Comparison of ENCODE assay signal across 26 mouse cellular contexts in genomic region chr17:57292302-57292701, GRCm38 (mm10). TPM values are rescaled to one million over a fixed set of nuclear protein-coding genes. Genes with fewer than 3 reads are reported as not detected.
DNase-seq lines count a peak whose midpoint lies in the region; ATAC-seq and TF ChIP-seq lines count a peak whose summit lies in the region.
"Had no signal": no experiment of that assay in that cellular context is flagged by ENCODE, and none has a peak within 500 bp of the region (broad histone marks: within the 10 kb centered on the region; RNA-seq: fewer than 3 reads in every experiment).

No protein-coding gene starts in this region.

- intact Hi-C loops in gastrocnemius, postnatal 14 days (cut with DNase I; ENCODE audit: low total_unique reads), result no loop called here

- no peak overlapping the region for H3K27ac ChIP-seq in midbrain, embryonic 11.5 days (ENCODE audit: low read depth, low read length)
- H3K27ac ChIP-seq in midbrain, embryonic 14.5 days (replicated peaks; ENCODE audit: low read depth, low read length), result no peak overlapping the region
- H3K27ac ChIP-seq in bone marrow macrophage, adult 2 months (ENCODE audit: insufficient read depth, low read depth, low read length), result peak overlapping the region; percentile 98
- H3K27ac ChIP-seq: embryonic facial prominence, embryonic 13.5 days; embryonic facial prominence, embryonic 15.5 days; forebrain, embryonic 10.5 days; forebrain, embryonic 12.5 days had no signal

- no peak overlapping the region for H3K9ac ChIP-seq in midbrain, embryonic 11.5 days (ENCODE audit: low read length)
- no peak overlapping the region for H3K9ac ChIP-seq in midbrain, embryonic 14.5 days (replicated peaks; ENCODE audit: low read length)
- H3K9ac ChIP-seq: embryonic facial prominence, embryonic 13.5 days; embryonic facial prominence, embryonic 15.5 days; forebrain, embryonic 12.5 days had no signal

- DNase-seq in midbrain, embryonic 11.5 days (ENCODE audit: low spot score, missing footprints), result peak; percentile 35
- DNase-seq in midbrain, embryonic 14.5 days, result no peak
- peak; percentile 50 for DNase-seq in splenic B cell, adult 2 months (ENCODE audit: low read depth, low spot score)
- no peak for DNase-seq in gastrocnemius, postnatal 14 days
- no peak for DNase-seq in kidney, postnatal 4 days
- DNase-seq: adrenal gland, adult 8-10 months; adrenal gland, postnatal 14 days; adrenal gland, postnatal 36 days; cerebellum, adult 11 months; cerebellum, adult 18-20 months; cerebellum, adult 8-10 months; cerebellum, adult 9-11 months; cerebellum, postnatal 14 days; cerebellum, postnatal 36 days; embryo, embryonic 11 days had no signal

- no peaks in the 10 kb centered on the region for H3K27me3 ChIP-seq in midbrain, embryonic 11.5 days (ENCODE audit: control insufficient read depth, insufficient read depth, low read length)
- H3K27me3 ChIP-seq in midbrain, embryonic 14.5 days (ENCODE audit: control insufficient read depth, insufficient read depth, low read length), result no peaks in the 10 kb centered on the region
- no peaks in the 10 kb centered on the region for H3K27me3 ChIP-seq in splenic B cell, adult 2 months (ENCODE audit: control insufficient read depth, insufficient read depth, low read length, poor library complexity, severe bottlenecking)
- H3K27me3 ChIP-seq: embryonic facial prominence, embryonic 13.5 days; embryonic facial prominence, embryonic 15.5 days; forebrain, embryonic 12.5 days; Patski had no signal

- H3K36me3 ChIP-seq in midbrain, embryonic 11.5 days (ENCODE audit: control insufficient read depth, insufficient read depth, low read length), result no peaks in the 10 kb centered on the region
- no peaks in the 10 kb centered on the region for H3K36me3 ChIP-seq in midbrain, embryonic 14.5 days (ENCODE audit: control insufficient read depth, insufficient read depth, low read length)
- H3K36me3 ChIP-seq in splenic B cell, adult 2 months (ENCODE audit: control insufficient read depth, insufficient read depth, low read length, poor library complexity, severe bottlenecking), result peaks cover 4% of the 10 kb centered on the region
- H3K36me3 ChIP-seq: embryonic facial prominence, embryonic 13.5 days; embryonic facial prominence, embryonic 15.5 days; forebrain, embryonic 10.5 days; forebrain, embryonic 12.5 days had no signal

- no peaks in the 10 kb centered on the region for H3K4me1 ChIP-seq in midbrain, embryonic 11.5 days (ENCODE audit: control insufficient read depth, insufficient read depth, low read length)
- no peaks in the 10 kb centered on the region for H3K4me1 ChIP-seq in midbrain, embryonic 14.5 days (ENCODE audit: control insufficient read depth, insufficient read depth, low read length)
- H3K4me1 ChIP-seq in bone marrow macrophage, adult 2 months (ENCODE audit: control insufficient read depth, insufficient read depth, low read length), result peaks cover 43% of the 10 kb centered on the region
- H3K4me1 ChIP-seq: embryonic facial prominence, embryonic 13.5 days; embryonic facial prominence, embryonic 15.5 days; forebrain, embryonic 10.5 days; forebrain, embryonic 12.5 days had no signal

- TF ChIP-seq CTCF in bone marrow macrophage, adult 2 months (IDR thresholded peaks at IDR 0.05; ENCODE audit: low read depth, low read length), result no peak

- no peak for ATAC-seq in midbrain, embryonic 11.5 days (ENCODE audit: low FRiP score)
- no peak for ATAC-seq in midbrain, embryonic 14.5 days (ENCODE audit: low FRiP score, low TSS enrichment)
- ATAC-seq: activated CD4-positive, CD25-positive, alpha-beta regulatory T cell, adult 4 months; forebrain, embryonic 14.5 days; forebrain, embryonic 16.5 days; Patski had no signal

- no peaks in the 10 kb centered on the region for H3K9me3 ChIP-seq in midbrain, embryonic 11.5 days (ENCODE audit: control insufficient read depth, low read length)
- no peaks in the 10 kb centered on the region for H3K9me3 ChIP-seq in midbrain, embryonic 14.5 days (ENCODE audit: control insufficient read depth, low read length)
- H3K9me3 ChIP-seq: embryonic facial prominence, embryonic 13.5 days; embryonic facial prominence, embryonic 15.5 days; forebrain, embryonic 10.5 days; forebrain, embryonic 12.5 days had no signal

- 89% methylated on average over 2 of the region's 2 CpGs for WGBS in midbrain, embryonic 11.5 days
- WGBS in midbrain, embryonic 14.5 days, result 96% methylated on average over 2 of the region's 2 CpGs

- no peak overlapping the region for H3K4me3 ChIP-seq in midbrain, embryonic 11.5 days (ENCODE audit: low read depth, low read length)
- no peak overlapping the region for H3K4me3 ChIP-seq in midbrain, embryonic 14.5 days (replicated peaks; ENCODE audit: low read depth, low read length)
- no peak overlapping the region for H3K4me3 ChIP-seq in bone marrow macrophage, adult 2 months (ENCODE audit: insufficient read depth, low read length)
- H3K4me3 ChIP-seq: embryonic facial prominence, embryonic 13.5 days; embryonic facial prominence, embryonic 15.5 days; erythroblast, embryonic 14.5 days; forebrain, embryonic 10.5 days; forebrain, embryonic 12.5 days had no signal

- no peak overlapping the region for H3K4me2 ChIP-seq in midbrain, embryonic 11.5 days
- no peak overlapping the region for H3K4me2 ChIP-seq in midbrain, embryonic 14.5 days (ENCODE audit: low read length)
- H3K4me2 ChIP-seq: embryonic facial prominence, embryonic 13.5 days; embryonic facial prominence, embryonic 15.5 days; forebrain, embryonic 12.5 days had no signal

- no peak for TF ChIP-seq POLR2A in bone marrow macrophage, adult 2 months (IDR thresholded peaks at IDR 0.05; ENCODE audit: borderline replicate concordance, low read depth, low read length)

RNA-seq across cellular contexts. Expression of gene Vav1, which starts 13.4 kb away (rescaled TPM):
- polyA plus RNA-seq in midbrain, embryonic 11.5 days (2014; fragmentation: Nextera tagmentation; extraction: Ambion mirVana), result 1.8 and 2.3 TPM in 2 replicates
- polyA plus RNA-seq in midbrain, embryonic 14.5 days (2014; fragmentation: Nextera tagmentation; extraction: Ambion mirVana), result 0.51 and 1.6 TPM in 2 replicates
- 128 and 138 TPM in 2 replicates for polyA plus RNA-seq in bone marrow macrophage, adult 2 months (2012; ENCODE audit: insufficient read depth, insufficient read length, missing spikeins)
- total RNA-seq in gastrocnemius, postnatal 14 days (2021), result under 1 TPM; 0.66 to 0.93 TPM
- polyA plus RNA-seq: C2C12, Patski had no signal

RNA-seq across cellular contexts. Expression of gene Trip10, which starts 43.0 kb away (rescaled TPM):
- polyA plus RNA-seq in midbrain, embryonic 11.5 days (2014; fragmentation: Nextera tagmentation; extraction: Ambion mirVana), result 21.2 and 23.6 TPM in 2 replicates
- polyA plus RNA-seq in midbrain, embryonic 14.5 days (2014; fragmentation: Nextera tagmentation; extraction: Ambion mirVana), result 5.7 and 7.2 TPM in 2 replicates
- 24.6 and 26.6 TPM in 2 replicates for polyA plus RNA-seq in bone marrow macrophage, adult 2 months (2012; ENCODE audit: insufficient read depth, insufficient read length, missing spikeins)
- total RNA-seq in gastrocnemius, postnatal 14 days (2021), result 10 to 100 TPM; 69.4 to 75.6 TPM

RNA-seq across cellular contexts. Expression of gene Gpr108, which starts 44.1 kb away (rescaled TPM):
- 19.7 and 24.5 TPM in 2 replicates for polyA plus RNA-seq in midbrain, embryonic 11.5 days (2014; fragmentation: Nextera tagmentation; extraction: Ambion mirVana)
- polyA plus RNA-seq in midbrain, embryonic 14.5 days (2014; fragmentation: Nextera tagmentation; extraction: Ambion mirVana), result 19.6 and 20.9 TPM in 2 replicates
- 60.4 and 60.7 TPM in 2 replicates for polyA plus RNA-seq in bone marrow macrophage, adult 2 months (2012; ENCODE audit: insufficient read depth, insufficient read length, missing spikeins)
- 10 to 100 TPM; 21.8 to 24.6 TPM for total RNA-seq in gastrocnemius, postnatal 14 days (2021)

Comparison
In these comparisons a context has a peak if more than half of its experiments do, and no peak if none do; other contexts are left out.
1. DNase-seq: peak in midbrain, embryonic 11.5 days (single experiment) and splenic B cell, adult 2 months (single experiment); none in midbrain, embryonic 14.5 days (single experiment), gastrocnemius, postnatal 14 days (single experiment) and kidney, postnatal 4 days (0 of 2).
2. RNA of gene Vav1, which starts 13.4 kb away (polyA plus RNA-seq): 128 to 138 TPM in bone marrow macrophage, adult 2 months; 1.8 to 2.3 TPM in midbrain, embryonic 11.5 days and 0.51 to 1.6 TPM in midbrain, embryonic 14.5 days; every median in the first group is over 10 times any median in the second.